8 mouse cellular contexts compared by ENCODE assay signal in the genomic region with DNA sequence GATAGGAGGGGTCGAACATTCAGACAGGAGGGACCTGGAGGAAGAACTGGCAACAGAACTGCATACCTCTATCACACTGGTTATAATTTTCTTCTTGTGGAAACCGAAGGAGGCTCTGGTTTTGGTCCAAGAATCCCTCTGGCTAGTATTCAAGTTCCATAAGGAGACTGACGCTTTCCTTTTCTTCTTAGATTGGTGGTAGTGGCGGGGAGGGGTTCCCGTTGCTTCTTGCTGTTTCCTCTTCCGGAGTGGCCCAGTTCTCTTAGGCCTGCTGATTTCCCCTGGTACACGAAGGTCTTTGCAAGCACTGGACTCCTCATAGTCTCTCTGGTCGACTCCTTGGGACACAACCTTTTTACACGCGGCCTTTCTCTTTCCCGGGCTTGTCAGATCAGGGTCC. TPM values are rescaled to one million over a fixed set of nuclear protein-coding genes. Genes with fewer than 3 reads are reported as not detected.
DNase-seq lines count a peak whose midpoint lies in the region; ATAC-seq lines count a peak whose summit lies in the region.

No protein-coding gene starts in this region.

- no peaks in the 10 kb centered on the region for H3K36me3 ChIP-seq in lung, embryonic 16.5 days (ENCODE audit: control insufficient read depth, insufficient read depth, low read length)
- H3K36me3 ChIP-seq in forebrain, embryonic 14.5 days (ENCODE audit: control insufficient read depth, insufficient read depth, low read length) = peaks cover 12% of the 10 kb centered on the region; the same call in 1 of the 2 replicates
- H3K36me3 ChIP-seq in limb, embryonic 10.5 days = peaks cover 45% of the 10 kb centered on the region
- H3K36me3 ChIP-seq in neural tube, embryonic 13.5 days = no peaks in the 10 kb centered on the region

- ATAC-seq in lung, embryonic 16.5 days (ENCODE audit: low read depth) = no peak
- no peak for ATAC-seq in forebrain, embryonic 14.5 days
- ATAC-seq in neural tube, embryonic 13.5 days (ENCODE audit: low read depth) = no peak

- 13% methylated on average over 11 of the region's 11 CpGs for WGBS in lung, embryonic 16.5 days
- 38% methylated on average over 11 of the region's 11 CpGs for WGBS in forebrain, embryonic 14.5 days
- 50% methylated on average over 11 of the region's 11 CpGs for WGBS in limb, embryonic 10.5 days
- WGBS in neural tube, embryonic 13.5 days = 31% methylated on average over 10 of the region's 11 CpGs

- peak overlapping the region; percentile 48; the same call in 1 of the 2 replicates for H3K27ac ChIP-seq in lung, embryonic 16.5 days (ENCODE audit: low read length)
- no peak overlapping the region for H3K27ac ChIP-seq in forebrain, embryonic 14.5 days (ENCODE audit: low read depth, low read length)
- peak overlapping the region; percentile 91 for H3K27ac ChIP-seq in limb, embryonic 10.5 days
- no peak overlapping the region for H3K27ac ChIP-seq in neural tube, embryonic 13.5 days (replicated peaks)

- DNase-seq in lung, postnatal 4 days = no peak
- DNase-seq in forebrain, embryonic 14.5 days (ENCODE audit: low spot score) = peak; percentile 15
- no peak for DNase-seq in limb, embryonic 10.5 days (ENCODE audit: low spot score)
- DNase-seq in gastrocnemius, adult 8-10 months (ENCODE audit: low spot score in 2 of 2) = no peak
- DNase-seq in urinary bladder, postnatal 36 days (ENCODE audit: low spot score in 2 of 2) = no peak
- DNase-seq in left cerebral cortex, adult 18-20 months (ENCODE audit: low spot score in 2 of 2) = no peak

- H3K27me3 ChIP-seq in lung, embryonic 16.5 days (ENCODE audit: control insufficient read depth, insufficient read depth, low read depth, low read length) = no peaks in the 10 kb centered on the region
- H3K27me3 ChIP-seq in forebrain, embryonic 14.5 days (replicated peaks; ENCODE audit: control insufficient read depth, insufficient read depth, low read length) = no peaks in the 10 kb centered on the region
- no peaks in the 10 kb centered on the region for H3K27me3 ChIP-seq in limb, embryonic 10.5 days (ENCODE audit: low read depth, poor library complexity, severe bottlenecking)
- no peaks in the 10 kb centered on the region for H3K27me3 ChIP-seq in neural tube, embryonic 13.5 days

- peak overlapping the region; percentile 80 for H3K4me2 ChIP-seq in lung, embryonic 16.5 days (ENCODE audit: low read depth, low read length)
- peak overlapping the region; percentile 74 for H3K4me2 ChIP-seq in forebrain, embryonic 14.5 days (ENCODE audit: low read length)
- H3K4me2 ChIP-seq in neural tube, embryonic 13.5 days = peak overlapping the region; percentile 81

- peak overlapping the region; percentile 84 for H3K9ac ChIP-seq in lung, embryonic 16.5 days (ENCODE audit: low read length)
- peak overlapping the region; percentile 77; the same call in 1 of the 2 replicates for H3K9ac ChIP-seq in forebrain, embryonic 14.5 days (ENCODE audit: low read length)
- peak overlapping the region; percentile 74 for H3K9ac ChIP-seq in neural tube, embryonic 13.5 days

- H3K4me3 ChIP-seq in lung, embryonic 16.5 days (ENCODE audit: low read length) = peak overlapping the region; percentile 95
- peak overlapping the region; percentile 84 for H3K4me3 ChIP-seq in forebrain, embryonic 14.5 days (ENCODE audit: low read depth, low read length)
- H3K4me3 ChIP-seq in limb, embryonic 10.5 days = peak overlapping the region; percentile 86
- H3K4me3 ChIP-seq in neural tube, embryonic 13.5 days = peak overlapping the region; percentile 69

- no peaks in the 10 kb centered on the region for H3K9me3 ChIP-seq in lung, embryonic 16.5 days (ENCODE audit: control insufficient read depth, low read length)
- no peaks in the 10 kb centered on the region for H3K9me3 ChIP-seq in forebrain, embryonic 14.5 days (replicated peaks; ENCODE audit: control insufficient read depth, low read length)
- H3K9me3 ChIP-seq in limb, embryonic 10.5 days (replicated peaks) = no peaks in the 10 kb centered on the region
- no peaks in the 10 kb centered on the region for H3K9me3 ChIP-seq in neural tube, embryonic 13.5 days

- peaks cover 32% of the 10 kb centered on the region for H3K4me1 ChIP-seq in lung, embryonic 16.5 days (replicated peaks; ENCODE audit: control insufficient read depth, insufficient read depth, low read length)
- H3K4me1 ChIP-seq in forebrain, embryonic 14.5 days (ENCODE audit: control insufficient read depth, insufficient read depth, low read length) = peaks cover 11% of the 10 kb centered on the region; the same call in 1 of the 2 replicates
- H3K4me1 ChIP-seq in limb, embryonic 10.5 days = peaks cover 34% of the 10 kb centered on the region
- peaks cover 31% of the 10 kb centered on the region for H3K4me1 ChIP-seq in neural tube, embryonic 13.5 days (replicated peaks)

RNA-seq across cellular contexts. Expression of gene Haspin, which starts 1.0 kb away (rescaled TPM):
- polyA plus RNA-seq in lung, embryonic 16.5 days (2015; fragmentation: Nextera tagmentation; extraction: Ambion mirVana) = 16.8 and 18.4 TPM in 2 replicates
- polyA plus RNA-seq in forebrain, embryonic 14.5 days (2014; fragmentation: Nextera tagmentation; extraction: Ambion mirVana) = 6.5 and 6.6 TPM in 2 replicates
- polyA plus RNA-seq in limb, embryonic 10.5 days (2016; fragmentation: Nextera tagmentation; extraction: Ambion mirVana) = 25.5 and 25.7 TPM in 2 replicates
- 2.9 and 4.8 TPM in 2 replicates for polyA plus RNA-seq in neural tube, embryonic 13.5 days (2015; fragmentation: Nextera tagmentation; extraction: Ambion mirVana)
- not detected for total RNA-seq in gastrocnemius, adult 8-10 months (2022)
- total RNA-seq in left cerebral cortex, adult 18-20 months (2021) = under 1 TPM; 0.12 TPM

RNA-seq across cellular contexts. Expression of gene P2rx5, which starts 23.1 kb away (rescaled TPM):
- polyA plus RNA-seq in lung, embryonic 16.5 days (2015; fragmentation: Nextera tagmentation; extraction: Ambion mirVana) = 0.18 and 0.70 TPM in 2 replicates
- polyA plus RNA-seq in forebrain, embryonic 14.5 days (2014; fragmentation: Nextera tagmentation; extraction: Ambion mirVana) = 0.78 and 0.93 TPM in 2 replicates
- polyA plus RNA-seq in limb, embryonic 10.5 days (2016; fragmentation: Nextera tagmentation; extraction: Ambion mirVana) = 0.20 and 0.24 TPM in 2 replicates
- polyA plus RNA-seq in neural tube, embryonic 13.5 days (2015; fragmentation: Nextera tagmentation; extraction: Ambion mirVana) = 0.45 and 0.63 TPM in 2 replicates
- total RNA-seq in gastrocnemius, adult 8-10 months (2022) = 1 to 10 TPM; 6.4 to 9.5 (median 7.0) TPM
- total RNA-seq in left cerebral cortex, adult 18-20 months (2021) = under 1 TPM; 0.35 to 0.54 TPM

RNA-seq across cellular contexts. Expression of gene Emc6, which starts 39.7 kb away (rescaled TPM):
- polyA plus RNA-seq in lung, embryonic 16.5 days (2015; fragmentation: Nextera tagmentation; extraction: Ambion mirVana) = 117 and 121 TPM in 2 replicates
- 140 and 163 TPM in 2 replicates for polyA plus RNA-seq in forebrain, embryonic 14.5 days (2014; fragmentation: Nextera tagmentation; extraction: Ambion mirVana)
- polyA plus RNA-seq in limb, embryonic 10.5 days (2016; fragmentation: Nextera tagmentation; extraction: Ambion mirVana) = 114 and 133 TPM in 2 replicates
- 130 and 132 TPM in 2 replicates for polyA plus RNA-seq in neural tube, embryonic 13.5 days (2015; fragmentation: Nextera tagmentation; extraction: Ambion mirVana)
- 10 to 100 TPM; 80.9 to 89.6 (median 84.1) TPM for total RNA-seq in gastrocnemius, adult 8-10 months (2022)
- 10 to 100 TPM; 48.0 to 53.3 TPM for total RNA-seq in left cerebral cortex, adult 18-20 months (2021)

RNA-seq across cellular contexts. Expression of gene Tax1bp3, which starts 39.8 kb away (rescaled TPM):
- 275 and 278 TPM in 2 replicates for polyA plus RNA-seq in lung, embryonic 16.5 days (2015; fragmentation: Nextera tagmentation; extraction: Ambion mirVana)
- polyA plus RNA-seq in forebrain, embryonic 14.5 days (2014; fragmentation: Nextera tagmentation; extraction: Ambion mirVana) = 193 and 203 TPM in 2 replicates
- polyA plus RNA-seq in limb, embryonic 10.5 days (2016; fragmentation: Nextera tagmentation; extraction: Ambion mirVana) = 190 and 226 TPM in 2 replicates
- 190 and 197 TPM in 2 replicates for polyA plus RNA-seq in neural tube, embryonic 13.5 days (2015; fragmentation: Nextera tagmentation; extraction: Ambion mirVana)
- 1 to 10 TPM; 4.9 to 9.2 (median 7.2) TPM for total RNA-seq in gastrocnemius, adult 8-10 months (2022)
- 10 to 100 TPM in 1 of 2 experiments, 1 to 10 TPM in 1; 9.2 to 10.6 TPM for total RNA-seq in left cerebral cortex, adult 18-20 months (2021)

RNA-seq across cellular contexts. Expression of gene Itgae, which starts 46.7 kb away (rescaled TPM):
- polyA plus RNA-seq in lung, embryonic 16.5 days (2015; fragmentation: Nextera tagmentation; extraction: Ambion mirVana) = 0.63 and 0.68 TPM in 2 replicates
- 0.11 and 0.25 TPM in 2 replicates for polyA plus RNA-seq in forebrain, embryonic 14.5 days (2014; fragmentation: Nextera tagmentation; extraction: Ambion mirVana)
- 0.48 and 0.58 TPM in 2 replicates for polyA plus RNA-seq in limb, embryonic 10.5 days (2016; fragmentation: Nextera tagmentation; extraction: Ambion mirVana)
- polyA plus RNA-seq in neural tube, embryonic 13.5 days (2015; fragmentation: Nextera tagmentation; extraction: Ambion mirVana) = 0.14 and 0.17 TPM in 2 replicates
- total RNA-seq in gastrocnemius, adult 8-10 months (2022) = under 1 TPM in 3 of 4 experiments, not detected in 1; 0.08 to 0.10 (median 0.09) TPM
- under 1 TPM in 1 of 2 experiments, not detected in 1; 0.12 TPM for total RNA-seq in left cerebral cortex, adult 18-20 months (2021)

Comparison
In these comparisons a context has a peak if more than half of its experiments do, and no peak if none do; other contexts are left out.
1. H3K27ac ChIP-seq: peak in lung, embryonic 16.5 days (single experiment) and limb, embryonic 10.5 days (single experiment); none in forebrain, embryonic 14.5 days (single experiment) and neural tube, embryonic 13.5 days (single experiment).
2. Peak in every context shown above with its lines, with median percentiles within 50 percentile points of each other: H3K4me2 ChIP-seq, H3K4me3 ChIP-seq and H3K9ac ChIP-seq.